Mouse (Mus musculus): ENCODE measurements at regions not wholly inside any gene's neighbourhood (a gene's known extent, or its start where the extent isn't known, plus 50 kb on each side); places are given as distances from the start of the nearest gene placed in this dataset.

DNA sequence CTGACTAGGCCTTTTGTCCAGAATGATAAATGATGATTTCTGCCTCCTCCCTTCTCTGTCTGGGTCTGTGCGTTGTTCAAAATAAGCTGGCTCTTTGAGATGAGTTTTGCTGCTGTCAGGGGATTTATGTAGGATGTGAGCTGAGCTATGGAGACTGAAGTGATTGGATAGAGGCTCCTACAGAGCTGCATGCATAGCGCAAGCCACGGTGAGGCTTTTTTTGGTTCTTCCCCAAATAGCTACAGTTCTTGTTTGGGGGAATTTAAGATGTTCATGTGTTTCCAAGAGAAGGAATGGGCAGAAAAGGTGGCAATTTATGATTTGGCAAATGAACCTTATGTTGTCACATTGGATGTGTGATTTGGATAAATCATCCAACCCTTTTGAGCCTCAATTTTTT is 170.8 kb upstream of the H2al1n start:
- peak in 1 of 2 experiments; percentile 14 for DNase-seq (ENCODE audit: low spot score in 2 of 2)

GRCm38 (mm10) chrX:13997817-13998609 is 146.8 kb upstream of the Cask start:
- no peak for DNase-seq (ENCODE audit: low spot score in 2 of 2)

DNA sequence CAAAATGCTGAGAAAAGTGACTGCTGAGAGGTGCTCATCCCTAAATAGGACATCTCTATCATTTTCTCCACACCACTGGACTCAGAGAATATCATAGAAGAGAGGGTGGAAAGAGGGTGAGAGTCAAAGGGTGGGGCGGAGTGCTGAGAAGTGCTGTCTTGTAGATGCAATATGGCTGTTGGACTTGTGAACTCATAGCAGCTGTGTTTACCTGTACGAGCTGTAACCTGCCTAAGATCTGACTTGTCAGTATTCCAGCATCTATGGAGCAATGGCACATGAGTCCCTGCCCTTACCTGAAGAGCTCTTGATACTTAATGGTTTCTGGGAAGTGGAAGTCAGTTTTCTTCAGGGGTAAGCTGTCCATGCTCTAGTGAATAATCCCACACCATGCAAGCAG is 127.8 kb upstream of the Cask start:
- no peak for DNase-seq (ENCODE audit: low spot score in 2 of 2)
